Mouse (Mus musculus) G1E (cell line): ENCODE results near the gene Fam19a4. TPM values are rescaled to one million over a fixed set of nuclear protein-coding genes. Genes with fewer than 3 reads are reported as not detected.
A peak's percentile ranks its signal among the peaks of the same experiment; 100 is the strongest.

Experiments
- ATAC-seq: 2 replicates; pipeline ENCODE4 v1.8.0; 2016; ENCODE audit warnings: mild to moderate bottlenecking; ENCODE audit not compliant: insufficient number of reproducible peaks, poor library complexity, low FRiP score, severe bottlenecking; ENCODE audit errors: extremely low read depth
- DNase-seq: peaks from one replicate; pipeline ENCODE4 v3.0.0; 2012; ENCODE audit warnings: low spot score
- H3K27me3 ChIP-seq: 2 replicates; pipeline ENCODE4 v1.6.1; 2012; ENCODE audit warnings: mild to moderate bottlenecking, low read length, inconsistent platforms; ENCODE audit not compliant: insufficient read depth
- H3K36me3 ChIP-seq: replicated peaks from 2 replicates; pipeline ENCODE3; 2012; ENCODE audit warnings: mild to moderate bottlenecking, inconsistent platforms
- H3K4me1 ChIP-seq: 2 replicates; pipeline ENCODE4 v1.6.1; 2012; ENCODE audit warnings: low read depth, low read length, inconsistent platforms, mixed read lengths; ENCODE audit not compliant: insufficient read depth
- H3K4me3 ChIP-seq: 2 replicates; pipeline ENCODE4 v1.5.1; 2012; ENCODE audit warnings: low read depth, mild to moderate bottlenecking, inconsistent platforms, low read length, moderate library complexity, mixed read lengths
- H3K9me3 ChIP-seq: replicated peaks from 2 replicates; pipeline ENCODE4 v1.6.1; 2012; ENCODE audit warnings: inconsistent platforms
- CTCF ChIP-seq: IDR thresholded peaks from 2 replicates; pipeline ENCODE4 v1.5.1; 2012; ENCODE audit warnings: low read depth, low read length, inconsistent platforms, mixed read lengths
- GATA1 ChIP-seq: IDR thresholded peaks from 2 replicates; pipeline ENCODE4 v1.6.1; 2012; ENCODE audit warnings: borderline replicate concordance, low read length, inconsistent platforms, mixed read lengths
- GATA2 ChIP-seq: IDR thresholded peaks from 2 replicates; pipeline ENCODE4 v1.6.1; 2012; ENCODE audit warnings: low read depth, low read length, inconsistent platforms, borderline replicate concordance
- POLR2AphosphoS5 ChIP-seq: IDR thresholded peaks from 2 replicates; pipeline ENCODE4 v1.6.1; 2012; ENCODE audit warnings: low read depth, low read length, inconsistent platforms; ENCODE audit not compliant: insufficient replicate concordance
- TAL1 ChIP-seq: conservative IDR thresholded peaks from 2 replicates; pipeline ENCODE4 v1.6.1; 2012; ENCODE audit warnings: low read depth, low read length, inconsistent platforms, mixed read lengths
- polyA plus RNA-seq: library from polyadenylated mRNA; stranded (reverse); fragments of >175 nt; gene quantifications from 2 replicates; pipeline ENCODE4 v1.2.3, GENCODE M21; 2012
- total RNA-seq, 2 experiments: library from RNA; stranded (forward) in 1 of 2; stranded (reverse) in 1 of 2; fragments of 200-1000 nt in 1 of 2; fragments of >200 nt in 1 of 2; fragmentation: Nextera tagmentation in 1 of 2; gene quantifications; 2 replicates each; pipeline ENCODE4 v1.2.3; 2014 to 2017

Gene Fam19a4
- total and polyA plus RNA-seq, 3 experiments: 0.16 TPM; not detected in 2

GRCm38 (mm10) chr6:97046541-97046940, 13.7 kb downstream of the Fam19a4 start:
- no peak overlapping the region for H3K4me3 ChIP-seq
- DNase-seq (no peak), ATAC-seq (no peak)
- H3K36me3 ChIP-seq: no peaks in the 10 kb centered on the region
- H3K4me1 ChIP-seq: no peaks in the 10 kb centered on the region
- H3K9me3 ChIP-seq: peaks cover 19% of the 10 kb centered on the region
- no peaks in the 10 kb centered on the region for H3K27me3 ChIP-seq
- no peak for TF ChIP-seq CTCF
- no peak for TF ChIP-seq TAL1
- no peak for TF ChIP-seq GATA1
- no peak for TF ChIP-seq GATA2
- no peak for TF ChIP-seq POLR2AphosphoS5

- Histone ChIP-seq H3K9me3 (peaks cover 6% of the 10 kb centered on the region; the same call in 1 of the 2 replicates), H3K4me3 (no peak overlapping the region), H3K27me3 (no peaks in the 10 kb centered on the region), H3K4me1 (no peaks in the 10 kb centered on the region), H3K36me3 (no peaks in the 10 kb centered on the region)
- no peak for TF ChIP-seq TAL1
- no peak for TF ChIP-seq GATA1
- no peak for TF ChIP-seq GATA2
- TF ChIP-seq POLR2AphosphoS5: no peak
- TF ChIP-seq CTCF: no peak
- DNase-seq (no peak), ATAC-seq (no peak)
These were observed 33.0 kb downstream of the Fam19a4 start for GRCm38 (mm10) chr6:97027110-97027677.

- no peaks in the 10 kb centered on the region for H3K4me1 ChIP-seq
- no peaks in the 10 kb centered on the region for H3K36me3 ChIP-seq
- TF ChIP-seq GATA1: no peak
- no peak for TF ChIP-seq GATA2
- no peak for TF ChIP-seq CTCF
- TF ChIP-seq TAL1: no peak
- no peak for TF ChIP-seq POLR2AphosphoS5
- H3K4me3 ChIP-seq: no peak overlapping the region
- H3K9me3 ChIP-seq: peaks cover 4% of the 10 kb centered on the region; the same call in 1 of the 2 replicates
- ATAC-seq (no peak), DNase-seq (no peak)
- no peaks in the 10 kb centered on the region for H3K27me3 ChIP-seq
These were observed 40.9 kb downstream of the Fam19a4 start for GRCm38 (mm10) chr6:97019323-97019722.

- no peak for ATAC-seq
- Histone ChIP-seq H3K4me1 (no peaks in the 10 kb centered on the region), H3K4me3 (no peak overlapping the region), H3K27me3 (no peaks in the 10 kb centered on the region), H3K9me3 (peaks cover 6% of the 10 kb centered on the region; the same call in 1 of the 2 replicates), H3K36me3 (no peaks in the 10 kb centered on the region)
- DNase-seq: no peak
- TF ChIP-seq TAL1 (no peak), POLR2AphosphoS5 (no peak), GATA1 (no peak), CTCF (no peak), GATA2 (no peak)
These were observed 43.5 kb downstream of the Fam19a4 start for GRCm38 (mm10) chr6:97016711-97017110.

GRCm38 (mm10) chr6:97016018-97016417, 44.2 kb downstream of the Fam19a4 start:
- Histone ChIP-seq H3K4me3 (no peak overlapping the region), H3K27me3 (no peaks in the 10 kb centered on the region), H3K9me3 (peaks cover 8% of the 10 kb centered on the region), H3K36me3 (no peaks in the 10 kb centered on the region), H3K4me1 (no peaks in the 10 kb centered on the region)
- TF ChIP-seq GATA1: no peak
- no peak for TF ChIP-seq GATA2
- TF ChIP-seq CTCF: no peak
- no peak for TF ChIP-seq POLR2AphosphoS5
- TF ChIP-seq TAL1: no peak
- no peak for DNase-seq
- ATAC-seq: no peak

GRCm38 (mm10) chr6:97006513-97007094, 53.6 kb downstream of the Fam19a4 start:
- Histone ChIP-seq H3K4me3 (no peak overlapping the region), H3K4me1 (no peaks in the 10 kb centered on the region), H3K9me3 (peaks cover 2% of the 10 kb centered on the region), H3K36me3 (no peaks in the 10 kb centered on the region), H3K27me3 (no peaks in the 10 kb centered on the region)
- DNase-seq: peak; percentile 2
- TF ChIP-seq GATA1: no peak
- TF ChIP-seq CTCF: peak; percentile 75
- ATAC-seq: no peak; the same call in 1 of the 2 replicates
